Mouse (Mus musculus) cerebellum, adult 2 months (tissue): Measurements from ENCODE around the gene Alg9.

Experiments
- CTCF ChIP-seq: fragments of 200-500 bp; IDR thresholded peaks from 2 replicates; pipeline ENCODE4 v1.5.1; 2011; ENCODE audit warnings: low read depth, mild to moderate bottlenecking, control low read depth, low read length, moderate library complexity, borderline replicate concordance; ENCODE audit not compliant: insufficient read depth
- POLR2A ChIP-seq: fragments of 200-500 bp; IDR thresholded peaks from 2 replicates; pipeline ENCODE4 v1.6.1; 2011; ENCODE audit warnings: low read length, control low read depth, borderline replicate concordance; ENCODE audit not compliant: insufficient read depth

- TF ChIP-seq CTCF (no peak), POLR2A (no peak)
Observed at GRCm38 (mm10) chr9:50887351-50887750, 112.5 kb downstream of the Alg9 start.
